Mouse (Mus musculus): Measurements from ENCODE around the gene Zfp42. TPM values are rescaled to one million over a fixed set of nuclear protein-coding genes. Genes with fewer than 3 reads are reported as not detected.

The Zfp42 gene
- total RNA-seq, 2 experiments from 2014 or later, result not detected

GRCm38 (mm10) chr8:43290424-43291111, 16.2 kb downstream of the Zfp42 start:
- no peak for TF ChIP-seq CTCF (conservative IDR thresholded peaks at IDR 0.05)
- H3K27ac ChIP-seq, result no peak overlapping the region
- DNase-seq (ENCODE audit: low spot score in 2 of 2), result no peak

DNA sequence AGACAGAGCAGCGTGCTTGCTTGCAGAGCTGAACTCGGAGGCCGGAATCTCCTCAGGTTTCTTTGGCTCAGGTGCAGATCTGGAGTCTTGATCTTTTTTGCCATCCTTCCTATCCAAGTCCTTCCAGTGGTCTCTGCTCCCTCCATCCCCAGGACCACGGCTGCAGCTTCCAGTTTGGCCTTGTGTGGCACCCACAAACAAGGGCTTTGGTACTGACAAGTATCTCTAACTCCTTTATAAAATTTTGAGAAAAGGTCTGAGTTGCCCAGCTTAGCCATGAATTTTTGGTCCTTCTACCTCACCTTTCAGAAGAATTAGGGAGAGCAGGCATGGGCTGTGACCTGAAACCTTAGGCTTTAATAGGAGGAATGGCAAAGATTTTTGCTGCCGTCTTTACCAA, 17.0 kb downstream of the Zfp42 start:
- Histone ChIP-seq H3K4me3 (no peak overlapping the region), H3K27ac (no peak overlapping the region)
- TF ChIP-seq CTCF (conservative IDR thresholded peaks at IDR 0.05), result no peak
- DNase-seq (ENCODE audit: low spot score in 2 of 2), result no peak

More at GRCm38 (mm10) chr8:43290424-43291111, 16.2 kb downstream of the Zfp42 start:
- H3K4me3 ChIP-seq, result no peak overlapping the region

DNA sequence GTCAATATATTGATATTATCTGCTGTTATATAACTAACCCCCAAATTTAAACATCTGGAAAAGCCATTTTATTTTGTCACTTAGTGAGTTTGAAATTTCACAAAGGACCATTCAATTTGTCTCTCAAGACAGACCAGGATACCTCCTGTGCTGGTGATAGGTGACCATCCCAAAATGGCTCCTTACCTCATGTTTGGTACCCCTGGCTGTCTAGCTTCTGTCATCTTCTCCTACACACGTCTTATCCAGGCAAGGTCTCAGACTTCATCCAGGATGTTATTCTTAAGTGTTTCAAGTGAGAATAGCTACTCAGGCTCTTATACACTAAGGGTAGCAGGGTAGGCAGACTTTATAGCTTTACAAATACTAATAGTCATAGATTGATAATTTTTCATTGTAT, 17.9 kb downstream of the Zfp42 start:
- H3K4me3 ChIP-seq, result no peak overlapping the region
- H3K27ac ChIP-seq, result no peak overlapping the region
- no peak for DNase-seq (ENCODE audit: low spot score in 2 of 2)
- TF ChIP-seq CTCF (conservative IDR thresholded peaks at IDR 0.05), result no peak

DNA sequence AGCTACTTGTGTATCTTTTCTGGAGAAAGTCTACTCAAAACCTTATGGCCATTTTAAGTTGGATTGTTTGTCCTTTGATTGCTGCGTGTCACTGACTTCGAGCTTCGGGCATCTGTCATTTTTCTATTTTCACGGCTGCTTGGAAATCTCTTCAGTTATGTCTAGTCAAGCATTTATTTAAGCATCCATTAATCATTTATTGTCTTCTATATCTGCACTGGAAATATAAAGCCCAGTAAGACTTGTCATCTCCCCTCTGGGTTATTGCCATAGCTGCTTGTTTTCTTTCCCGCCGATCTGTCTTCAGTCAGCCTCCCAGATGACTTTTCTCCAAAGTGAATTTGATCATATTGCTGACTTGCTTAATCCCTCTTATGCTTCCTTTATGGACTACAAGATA, 19.3 kb downstream of the Zfp42 start:
- Histone ChIP-seq H3K27ac (no peak overlapping the region), H3K4me3 (no peak overlapping the region)
- DNase-seq (ENCODE audit: low spot score in 2 of 2), result no peak
- TF ChIP-seq CTCF (conservative IDR thresholded peaks at IDR 0.05), result no peak

DNA sequence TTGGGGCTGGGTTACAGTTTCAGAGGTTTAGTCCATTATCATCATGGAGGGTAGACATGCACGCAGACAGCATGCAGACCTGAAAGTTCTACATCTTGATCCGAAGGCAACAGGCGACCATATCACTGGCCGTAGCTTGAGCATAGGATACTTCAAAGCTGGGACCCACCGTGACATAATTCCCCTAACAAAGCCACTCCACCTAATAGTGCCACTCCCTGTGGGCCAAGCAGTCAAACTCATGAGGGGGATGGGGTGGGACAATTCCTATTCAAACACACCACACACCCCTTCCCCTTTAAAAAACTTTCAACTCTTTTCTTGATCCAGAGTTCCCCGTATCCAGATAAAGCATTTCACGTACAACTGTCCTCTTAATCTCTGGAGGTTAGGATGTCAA, 23.5 kb downstream of the Zfp42 start:
- DNase-seq (ENCODE audit: low spot score in 2 of 2), result no peak
- no peak overlapping the region for H3K27ac ChIP-seq
- no peak for TF ChIP-seq CTCF (conservative IDR thresholded peaks at IDR 0.05)
- H3K4me3 ChIP-seq, result no peak overlapping the region

DNA sequence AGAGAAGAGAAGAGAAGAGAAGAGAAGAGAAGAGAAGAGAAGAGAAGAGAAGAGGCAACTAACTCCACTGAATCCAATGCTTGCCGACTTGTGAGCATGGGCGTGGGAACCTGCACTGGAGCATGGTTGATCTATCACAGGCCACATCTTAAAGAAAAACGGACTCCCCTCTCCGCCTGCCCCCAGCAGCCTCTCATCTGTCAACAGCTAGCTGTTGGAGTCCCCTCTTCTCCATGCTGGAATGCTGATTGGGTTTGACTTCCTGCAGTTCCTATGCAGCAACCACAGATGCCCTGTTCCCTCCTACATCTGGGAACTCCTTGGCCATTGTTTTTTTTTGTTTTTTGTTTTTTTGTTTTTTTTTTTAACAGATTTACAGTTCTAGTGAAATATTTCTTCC, 28.4 kb downstream of the Zfp42 start:
- TF ChIP-seq CTCF (conservative IDR thresholded peaks at IDR 0.05), result no peak
- H3K4me3 ChIP-seq, result no peak overlapping the region
- no peak for DNase-seq (ENCODE audit: low spot score in 2 of 2)
- no peak overlapping the region for H3K27ac ChIP-seq

- no peak for TF ChIP-seq CTCF (conservative IDR thresholded peaks at IDR 0.05)
- no peak for DNase-seq (ENCODE audit: low spot score in 2 of 2)
- Histone ChIP-seq H3K4me3 (no peak overlapping the region), H3K27ac (no peak overlapping the region)
These were observed 45.8 kb downstream of the Zfp42 start for GRCm38 (mm10) chr8:43260961-43261360.

GRCm38 (mm10) chr8:43257886-43258285, 48.9 kb downstream of the Zfp42 start:
- Histone ChIP-seq H3K4me3 (no peak overlapping the region), H3K27ac (no peak overlapping the region)
- no peak for DNase-seq (ENCODE audit: low spot score in 2 of 2)
- TF ChIP-seq CTCF (conservative IDR thresholded peaks at IDR 0.05), result no peak

GRCm38 (mm10) chr8:43255695-43256094, 51.1 kb downstream of the Zfp42 start:
- no peak for DNase-seq (ENCODE audit: low spot score in 2 of 2)
- no peak for TF ChIP-seq CTCF (conservative IDR thresholded peaks at IDR 0.05)
- Histone ChIP-seq H3K27ac (no peak overlapping the region), H3K4me3 (no peak overlapping the region)

DNA sequence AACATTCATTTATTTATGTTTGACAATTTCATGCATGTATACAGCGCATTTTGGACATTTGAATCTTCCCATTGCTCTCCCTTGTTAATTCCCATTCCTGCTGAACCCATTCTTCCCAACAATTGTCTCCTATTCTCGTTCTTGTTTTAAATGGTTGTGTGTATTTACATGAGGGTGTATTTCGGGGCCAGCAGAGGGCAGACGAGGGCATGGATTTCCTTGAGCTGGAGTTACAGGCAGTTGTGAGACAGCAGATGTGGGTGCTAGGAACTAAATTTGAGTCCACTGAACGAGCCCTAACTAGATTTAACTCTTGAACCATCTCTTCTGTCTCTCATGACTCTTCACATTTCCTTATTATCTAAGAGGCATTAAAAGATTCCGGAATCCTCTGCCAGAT, 55.1 kb downstream of the Zfp42 start:
- DNase-seq (ENCODE audit: low spot score in 2 of 2), result no peak
- H3K4me3 ChIP-seq, result no peak overlapping the region
- no peak for TF ChIP-seq CTCF (conservative IDR thresholded peaks at IDR 0.05)

GRCm38 (mm10) chr8:43248707-43249106, 58.1 kb downstream of the Zfp42 start:
- no peak overlapping the region for H3K27ac ChIP-seq
- no peak for DNase-seq (ENCODE audit: low spot score in 2 of 2)
- no peak overlapping the region for H3K4me3 ChIP-seq
- TF ChIP-seq CTCF (conservative IDR thresholded peaks at IDR 0.05), result no peak

More for the DNA sequence above, 55.1 kb downstream of the Zfp42 start:
- no peak overlapping the region for H3K27ac ChIP-seq

Other genes starting within 250 kb of the Zfp42 start
- not detected for gene Triml1, start 165.5 kb downstream of the Zfp42 start, total RNA-seq (2021)
- not detected for gene Triml2, start 126.4 kb downstream of the Zfp42 start, total RNA-seq (2021)
- not detected for gene Adam26b, start 221.1 kb upstream of the Zfp42 start, total RNA-seq (2021)

Data from layer of hippocampus, adult 2 months (tissue).